Mouse (Mus musculus) CH12.LX (cell line): ENCODE measurements around the gene Rpl39. TPM values are rescaled to one million over a fixed set of nuclear protein-coding genes. Genes with fewer than 3 reads are reported as not detected.
"Not testable (repeated sequence)": the region's sequence is repeated elsewhere in the genome, so short reads cannot be mapped to it uniquely, and the experiment has no call there.

Experiments
- DNase-seq: peaks from one replicate; pipeline ENCODE4 v3.0.0-alpha.2; 2013; ENCODE audit errors: extremely low read depth
- H3K27ac ChIP-seq: 2 replicates; pipeline ENCODE4 v1.5.1; 2012; ENCODE audit warnings: low read depth, mild to moderate bottlenecking, control low read depth, moderate library complexity; ENCODE audit not compliant: insufficient read depth
- H3K27me3 ChIP-seq: replicated peaks from 2 replicates; pipeline ENCODE3; 2012; ENCODE audit warnings: inconsistent platforms
- H3K36me3 ChIP-seq, 2 experiments: replicated peaks in 1 of 2; 2 replicates each; pipeline versions ENCODE3 to v1.6.1; 2012; ENCODE audit warnings: inconsistent platforms in 1 of 2, low read length in 1 of 2, mild to moderate bottlenecking in 1 of 2, mixed read lengths in 1 of 2, moderate library complexity in 1 of 2; ENCODE audit not compliant: control insufficient read depth in 1 of 2, insufficient read depth in 1 of 2
- H3K4me1 ChIP-seq, 2 experiments: 2 replicates each; pipeline ENCODE4 v1.6.1; 2012; ENCODE audit warnings: inconsistent platforms in 1 of 2, moderate library complexity in 1 of 2; ENCODE audit not compliant: insufficient read depth in 2 of 2, control insufficient read depth in 1 of 2
- H3K4me2 ChIP-seq: 2 replicates; pipeline ENCODE4 v1.6.1; 2012; ENCODE audit warnings: low read depth, mild to moderate bottlenecking, control low read depth; ENCODE audit not compliant: poor library complexity, insufficient read depth, severe bottlenecking
- H3K4me3 ChIP-seq, 3 experiments: fragments of 150-350 bp in 1 of 3; sonication (generic) in 1 of 3; replicated peaks in 1 of 3; 2 replicates each; pipeline versions ENCODE3 to v1.5.1; 2011 to 2012; ENCODE audit warnings: low read depth in 2 of 3, low read length in 2 of 3, mild to moderate bottlenecking in 2 of 3, moderate library complexity in 2 of 3, control low read depth in 1 of 3, improper control_type of control experiment in 1 of 3, inconsistent platforms in 1 of 3, mixed read lengths in 1 of 3; ENCODE audit not compliant: poor library complexity in 1 of 3
- H3K79me2 ChIP-seq: replicated peaks from 2 replicates; pipeline ENCODE4 v1.6.1; 2012; ENCODE audit warnings: mild to moderate bottlenecking, moderate library complexity; ENCODE audit not compliant: control insufficient read depth, poor library complexity, insufficient read depth, severe bottlenecking; ENCODE audit errors: extremely low read depth
- H3K9ac ChIP-seq: 2 replicates; pipeline ENCODE4 v1.6.1; 2012; ENCODE audit warnings: low read depth, mild to moderate bottlenecking, control low read depth, moderate library complexity; ENCODE audit not compliant: insufficient read depth
- H3K9me3 ChIP-seq: replicated peaks from 2 replicates; pipeline ENCODE3; 2012; ENCODE audit warnings: low read length, inconsistent platforms, mixed read lengths
- CHD2 ChIP-seq: IDR thresholded peaks from 2 replicates; pipeline ENCODE4 v1.6.1; 2011; ENCODE audit warnings: low read length, improper control_type of control experiment
- JUN ChIP-seq: IDR thresholded peaks from 2 replicates; pipeline ENCODE4 v1.6.1; 2011; ENCODE audit warnings: low read depth, mild to moderate bottlenecking, low read length, improper control_type of control experiment, moderate library complexity; ENCODE audit not compliant: insufficient read depth
- MAFK ChIP-seq: IDR thresholded peaks from 2 replicates; pipeline ENCODE4 v1.6.1; 2011; ENCODE audit warnings: low read length, improper control_type of control experiment; ENCODE audit not compliant: insufficient replicate concordance
- POLR2A ChIP-seq: IDR thresholded peaks from 2 replicates; pipeline ENCODE4 v1.6.1; 2011; ENCODE audit warnings: low read depth, mild to moderate bottlenecking, improper control_type of control experiment, low read length
- POLR2AphosphoS2 ChIP-seq: IDR thresholded peaks from 2 replicates; pipeline ENCODE4 v1.6.1; 2011; ENCODE audit warnings: low read depth, low read length, improper control_type of control experiment
- SMC3 ChIP-seq: IDR thresholded peaks from 2 replicates; pipeline ENCODE4 v1.6.1; 2011; ENCODE audit warnings: low read depth, low read length, improper control_type of control experiment
- TBP ChIP-seq: conservative IDR thresholded peaks from 2 replicates; pipeline ENCODE4 v1.6.1; 2011; ENCODE audit warnings: low read depth, low read length, improper control_type of control experiment
- TCF12 ChIP-seq: IDR thresholded peaks from 2 replicates; pipeline ENCODE4 v1.6.1; 2014; ENCODE audit warnings: low read depth, mild to moderate bottlenecking, inconsistent platforms, low read length, improper control_type of control experiment
- ZC3H11A ChIP-seq: IDR thresholded peaks from 2 replicates; pipeline ENCODE4 v1.6.1; 2012; ENCODE audit warnings: low read depth, mild to moderate bottlenecking, inconsistent platforms, low read length, improper control_type of control experiment
- ZNF384 ChIP-seq: IDR thresholded peaks from 2 replicates; pipeline ENCODE4 v1.6.1; 2012; ENCODE audit warnings: low read depth, low read length, improper control_type of control experiment, inconsistent platforms
- dilution Hi-C: fragments of 300-500 bp; cut with MboI; formaldehyde crosslinking; loops from 2 replicates; pipeline ENCODE4 v1.14.3; 2020; ENCODE audit warnings: low sequenced_read_pairs; ENCODE audit not compliant: extremely low pct_unique_long_range_greater_than_20kb, extremely low pct_ligation_motif_present
- in situ Hi-C: fragments of 300-500 bp; cut with MboI; formaldehyde crosslinking; loops from 3 replicates; pipeline ENCODE4 v1.14.3; 2019; ENCODE audit warnings: low sequenced_read_pairs, low pct_ligation_motif_present, low pct_unique_long_range_greater_than_20kb, mixed read lengths
- polyA plus RNA-seq: library from polyadenylated mRNA; unstranded; fragments of >175 nt; gene quantifications from 2 replicates; pipeline ENCODE4 v1.2.1, GENCODE M21; 2012; ENCODE audit warnings: low read depth; ENCODE audit not compliant: insufficient read length
- total RNA-seq, 2 experiments: library from RNA; depleted of rRNA; stranded (reverse); fragments of 300-350 nt in 1 of 2; fragments of >200 nt in 1 of 2; gene quantifications; 2 replicates each; pipeline ENCODE4 v1.2.3; 2012 to 2014

The Rpl39 gene
- total and polyA plus RNA-seq, 3 experiments = 1,227 to 2,172 (median 2,129) TPM

DNA sequence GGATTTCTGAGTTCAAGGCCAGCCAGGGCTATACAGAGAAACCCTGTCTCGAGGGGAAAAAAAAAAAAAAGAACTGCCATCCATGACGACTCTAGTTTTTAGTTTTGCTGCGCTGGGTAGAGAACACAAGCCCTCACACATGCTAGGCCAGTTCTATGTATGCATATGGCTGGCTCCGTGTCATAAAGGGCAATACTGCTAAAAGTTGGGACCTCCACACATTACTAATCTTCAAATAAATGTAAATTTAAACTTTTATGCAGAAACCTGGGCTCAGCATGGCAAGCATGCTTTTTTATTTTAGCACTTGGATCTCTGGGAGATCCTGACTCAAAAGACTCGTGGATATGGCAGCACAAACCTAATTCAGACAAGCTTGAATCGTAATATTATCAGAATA, 4.0 kb downstream of the Rpl39 start:
- in situ Hi-C loops (no loop called here), dilution Hi-C loops (no loop called here)
- Histone ChIP-seq H3K36me3 (peaks cover 17 to 25% of the 10 kb centered on the region in 2 experiments), H3K79me2 (peaks cover 23% of the 10 kb centered on the region), H3K4me1 (peaks cover 0 to 11% of the 10 kb centered on the region in 2 experiments; a peak in 2 of 4 replicates), H3K4me2 (no peak overlapping the region), H3K27me3 (no peaks in the 10 kb centered on the region), H3K9ac (no peak overlapping the region), H3K9me3 (no peaks in the 10 kb centered on the region), H3K4me3 (no peak overlapping the region), H3K27ac (no peak overlapping the region)
- no peak for DNase-seq
- TF ChIP-seq POLR2A (peak; percentile 30; the same call in 1 of the 2 replicates), ZC3H11A (no peak), CHD2 (peak; percentile 24), ZNF384 (peak; percentile 13; the same call in 1 of the 2 replicates), POLR2AphosphoS2 (peak; percentile 95)

DNA sequence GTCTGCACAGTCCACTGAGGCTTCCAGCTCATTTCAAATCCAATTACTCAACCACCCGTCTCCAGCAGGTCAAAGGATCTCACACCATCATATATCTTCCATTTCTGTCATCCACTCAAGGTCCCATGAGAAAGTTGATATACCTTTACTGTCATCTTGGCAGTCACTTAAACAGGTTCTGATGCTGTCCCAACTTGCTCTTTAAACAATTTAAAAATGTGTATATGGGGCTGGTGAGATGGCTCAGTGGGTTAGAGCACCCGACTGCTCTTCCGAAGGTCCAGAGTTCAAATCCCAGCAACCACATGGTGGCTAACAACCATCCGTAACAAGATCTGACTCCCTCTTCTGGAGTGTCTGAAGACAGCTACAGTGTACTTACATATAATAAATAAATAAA, 4.9 kb downstream of the Rpl39 start:
- H3K4me3 ChIP-seq, in situ Hi-C loops, H3K4me1 ChIP-seq, DNase-seq, H3K27ac ChIP-seq, H3K4me2 ChIP-seq, H3K9me3 ChIP-seq, H3K27me3 ChIP-seq, dilution Hi-C loops, H3K9ac ChIP-seq: not testable (repeated sequence)
- peak; percentile 81 for TF ChIP-seq TBP
- H3K79me2 ChIP-seq = peaks cover 23% of the 10 kb centered on the region
- peaks cover 17 to 25% of the 10 kb centered on the region in 2 experiments for H3K36me3 ChIP-seq

DNA sequence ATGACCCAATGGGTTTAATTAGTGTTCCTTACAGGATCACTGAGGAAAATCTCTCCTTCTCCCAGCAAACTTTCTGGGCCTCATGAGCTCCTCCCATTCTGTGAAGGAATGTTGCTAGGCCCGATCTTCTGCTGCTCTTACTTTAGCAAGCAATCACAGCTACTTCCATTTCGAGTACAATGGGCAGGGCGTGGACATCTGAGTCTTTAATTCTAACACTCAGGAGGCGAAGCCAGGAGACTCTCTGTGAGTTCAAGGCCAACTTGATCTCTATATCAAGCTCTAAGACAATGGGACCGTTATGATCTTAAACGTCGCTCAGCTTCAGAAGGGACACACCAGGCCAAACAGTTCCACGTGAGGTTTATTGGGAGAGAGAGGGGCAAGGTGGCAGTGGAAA, 8.6 kb downstream of the Rpl39 start:
- DNase-seq = no peak
- H3K27ac ChIP-seq = no peak overlapping the region
- no peaks in the 10 kb centered on the region for H3K9me3 ChIP-seq
- no peak overlapping the region for H3K4me2 ChIP-seq
- no peaks in the 10 kb centered on the region; the same call in 1 of the 2 replicates for H3K79me2 ChIP-seq
- H3K9ac ChIP-seq = no peak overlapping the region
- no peaks in the 10 kb centered on the region for H3K27me3 ChIP-seq
- peaks cover 0 to 7% of the 10 kb centered on the region in 2 experiments; a peak in 2 of 4 replicates for H3K4me1 ChIP-seq
- dilution Hi-C loops (no loop called here), in situ Hi-C loops (no loop called here)
- H3K4me3 ChIP-seq = no peak overlapping the region
- H3K36me3 ChIP-seq = peaks cover 3 to 9% of the 10 kb centered on the region in 2 experiments
- TF ChIP-seq TCF12 = no peak
- no peak for TF ChIP-seq SMC3
- no peak for TF ChIP-seq JUN
- TF ChIP-seq MAFK = no peak
